Mouse (Mus musculus): ENCODE measurements at regions not wholly inside any gene's neighbourhood (a gene's known extent, or its start where the extent isn't known, plus 50 kb on each side); places are given as distances from the start of the nearest gene placed in this dataset.

DNA sequence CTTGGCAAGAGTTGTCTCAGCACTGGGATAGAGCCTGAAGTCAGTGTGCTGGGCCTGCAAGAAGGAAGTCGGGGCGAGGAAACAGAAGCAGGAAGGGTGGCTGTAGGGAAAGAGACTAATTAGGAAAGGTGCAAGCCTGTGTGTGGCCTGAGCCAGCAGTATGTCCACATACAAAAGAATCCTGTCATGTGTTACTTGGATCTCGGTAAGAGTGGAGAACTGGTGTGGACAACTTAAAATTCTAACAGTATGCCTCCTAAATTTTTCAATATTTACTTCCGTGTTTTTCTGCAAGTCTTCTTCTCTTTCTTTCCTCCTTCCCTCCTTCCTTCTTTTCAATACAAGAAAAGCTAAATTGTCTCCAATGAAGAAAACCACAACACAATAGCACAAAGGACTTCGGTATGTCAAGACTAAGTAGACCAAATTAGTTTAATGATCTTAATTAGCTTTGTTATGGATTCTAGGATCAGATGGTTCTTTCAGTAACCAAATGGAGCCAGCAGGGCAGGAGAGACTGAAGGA, 130.0 kb upstream of the Prep start:
- WGBS = 88% methylated on average over 5 of the region's 5 CpGs
- Histone ChIP-seq H3K27me3 (replicated peaks) (no peaks in the 10 kb centered on the region), H3K4me2 (no peak overlapping the region), H3K9ac (replicated peaks) (no peak overlapping the region), H3K27ac (replicated peaks) (no peak overlapping the region), H3K36me3 (no peaks in the 10 kb centered on the region), H3K4me3 (replicated peaks) (no peak overlapping the region), H3K9me3 (replicated peaks) (no peaks in the 10 kb centered on the region), H3K4me1 (no peaks in the 10 kb centered on the region)
- no peak for ATAC-seq (ENCODE audit: low FRiP score)

GRCm38 (mm10) chr10:44930796-44931195, 136.2 kb upstream of the Prep start:
- no peak for ATAC-seq (ENCODE audit: low FRiP score)
- no peak overlapping the region for H3K27ac ChIP-seq (replicated peaks)
- no peaks in the 10 kb centered on the region for H3K36me3 ChIP-seq
- no peak overlapping the region for H3K4me2 ChIP-seq
- 97% methylated on average over 2 of the region's 2 CpGs for WGBS
- H3K4me3 ChIP-seq (replicated peaks) = no peak overlapping the region
- H3K9me3 ChIP-seq (replicated peaks) = no peaks in the 10 kb centered on the region
- H3K4me1 ChIP-seq = no peaks in the 10 kb centered on the region
- H3K9ac ChIP-seq (replicated peaks) = no peak overlapping the region
- H3K27me3 ChIP-seq (replicated peaks) = no peaks in the 10 kb centered on the region

DNA sequence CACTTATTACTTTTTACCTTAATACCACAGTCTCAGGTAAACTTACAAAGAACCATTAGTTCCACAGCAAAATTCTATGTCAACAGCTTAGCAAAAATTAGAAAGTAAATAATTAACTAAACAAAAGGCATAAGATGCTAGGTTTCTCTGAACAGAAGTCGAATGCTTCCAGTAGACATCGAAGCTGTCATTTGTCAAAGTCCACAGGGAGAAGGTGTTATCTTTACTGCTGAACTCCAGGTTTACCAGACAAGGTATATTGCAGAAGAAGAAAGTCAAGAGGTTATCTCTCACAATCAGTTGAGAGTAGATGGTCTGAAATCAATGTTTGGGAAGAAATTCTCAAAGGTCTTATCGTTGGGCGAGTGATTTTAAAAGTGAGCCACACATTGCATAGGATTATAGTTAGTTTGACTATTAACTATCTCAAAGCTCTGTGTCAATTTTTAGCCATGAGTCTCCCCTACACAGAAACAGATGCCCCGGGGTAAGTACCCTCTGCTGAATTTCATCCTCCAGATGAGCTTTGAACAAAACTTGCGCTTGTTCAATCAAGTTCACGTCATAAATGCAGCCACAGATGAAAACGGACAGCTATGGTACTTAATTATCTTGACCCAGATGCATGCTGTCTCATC, 153.1 kb upstream of the Prep start:
- ATAC-seq (ENCODE audit: low FRiP score) = no peak
- H3K27me3 ChIP-seq (replicated peaks) = no peaks in the 10 kb centered on the region
- H3K4me1 ChIP-seq = no peaks in the 10 kb centered on the region
- 89% methylated on average over 8 of the region's 8 CpGs for WGBS
- H3K4me2 ChIP-seq = no peak overlapping the region
- no peaks in the 10 kb centered on the region for H3K36me3 ChIP-seq
- no peak overlapping the region for H3K4me3 ChIP-seq (replicated peaks)
- no peak overlapping the region for H3K9ac ChIP-seq (replicated peaks)
- H3K9me3 ChIP-seq (replicated peaks) = no peaks in the 10 kb centered on the region
- no peak overlapping the region for H3K27ac ChIP-seq (replicated peaks)

DNA sequence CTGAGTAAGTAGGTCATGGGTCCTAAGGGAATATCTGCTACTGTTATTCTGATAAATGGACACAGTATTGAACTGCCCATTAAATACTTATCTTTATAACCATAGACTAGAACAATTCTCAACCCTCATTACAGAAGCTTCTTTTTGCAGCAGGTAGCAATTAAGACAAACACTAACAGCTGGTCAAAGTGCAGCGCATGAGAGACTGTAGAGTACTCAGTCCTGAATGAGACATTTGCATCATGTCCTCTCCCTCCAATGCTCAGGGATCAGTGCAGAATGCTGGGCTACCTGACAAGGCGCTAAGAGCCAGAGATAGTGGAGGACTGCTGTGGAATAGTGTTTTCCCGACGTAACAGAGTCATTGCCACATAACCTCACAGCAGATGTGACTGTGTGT, 162.5 kb upstream of the Prep start:
- Histone ChIP-seq H3K9ac (replicated peaks) (no peak overlapping the region), H3K4me3 (replicated peaks) (no peak overlapping the region), H3K36me3 (no peaks in the 10 kb centered on the region), H3K27me3 (replicated peaks) (no peaks in the 10 kb centered on the region), H3K9me3 (replicated peaks) (no peaks in the 10 kb centered on the region), H3K4me2 (no peak overlapping the region), H3K4me1 (no peaks in the 10 kb centered on the region), H3K27ac (replicated peaks) (no peak overlapping the region)
- 97% methylated on average over 4 of the region's 4 CpGs for WGBS
- no peak for ATAC-seq (ENCODE audit: low FRiP score)

DNA sequence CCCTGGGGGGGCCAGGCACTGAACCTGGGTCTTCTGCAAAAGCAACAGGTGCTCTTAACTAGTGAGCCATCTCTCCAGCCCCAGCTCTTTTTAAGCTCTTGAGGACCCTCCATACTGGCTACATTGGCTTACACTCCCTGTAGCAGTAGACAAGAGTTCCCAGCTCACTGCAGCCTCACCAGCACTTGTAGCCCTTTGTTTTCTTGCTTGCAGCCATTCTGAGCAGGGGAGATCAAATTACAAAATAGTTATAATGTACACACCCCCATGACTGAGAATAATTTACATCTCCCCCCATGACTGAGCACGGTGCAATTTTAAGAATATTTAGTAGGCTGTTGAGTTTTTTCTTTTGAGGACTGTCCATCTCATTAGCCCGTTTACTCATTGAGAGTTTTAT, 165.8 kb upstream of the Prep start:
- Histone ChIP-seq H3K4me3 (replicated peaks) (no peak overlapping the region), H3K9me3 (replicated peaks) (no peaks in the 10 kb centered on the region), H3K36me3 (no peaks in the 10 kb centered on the region), H3K4me2 (no peak overlapping the region), H3K27me3 (replicated peaks) (no peaks in the 10 kb centered on the region), H3K9ac (replicated peaks) (no peak overlapping the region), H3K27ac (replicated peaks) (no peak overlapping the region), H3K4me1 (no peaks in the 10 kb centered on the region)
- 40% methylated on average over 2 of the region's 2 CpGs for WGBS
- ATAC-seq (ENCODE audit: low FRiP score) = no peak

DNA sequence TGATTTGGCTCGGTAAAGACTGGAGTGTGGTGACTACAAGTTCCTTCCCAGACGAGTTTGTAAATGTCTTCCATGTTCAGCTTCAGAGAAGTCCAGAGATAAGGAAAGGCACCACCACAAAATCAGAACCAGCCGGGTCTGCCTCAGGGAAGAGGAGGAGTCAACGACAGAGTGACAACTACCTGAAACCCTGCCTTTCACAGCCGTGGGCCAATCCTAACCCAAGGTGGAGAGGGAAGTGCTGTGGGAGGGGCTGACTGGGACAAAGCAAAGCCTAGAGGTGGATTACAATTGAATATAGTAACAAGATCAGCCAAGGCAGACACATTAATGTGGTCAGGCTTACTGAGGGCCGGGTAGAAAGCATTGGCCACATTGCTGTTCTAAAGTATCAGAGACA, 174.9 kb upstream of the Prep start:
- Histone ChIP-seq H3K4me2 (no peak overlapping the region), H3K4me1 (peaks cover 4% of the 10 kb centered on the region), H3K27ac (replicated peaks) (no peak overlapping the region), H3K4me3 (replicated peaks) (no peak overlapping the region), H3K9me3 (replicated peaks) (no peaks in the 10 kb centered on the region), H3K27me3 (replicated peaks) (no peaks in the 10 kb centered on the region), H3K9ac (replicated peaks) (no peak overlapping the region), H3K36me3 (no peaks in the 10 kb centered on the region)
- 67% methylated on average over 6 of the region's 6 CpGs for WGBS
- no peak for ATAC-seq (ENCODE audit: low FRiP score)

DNA sequence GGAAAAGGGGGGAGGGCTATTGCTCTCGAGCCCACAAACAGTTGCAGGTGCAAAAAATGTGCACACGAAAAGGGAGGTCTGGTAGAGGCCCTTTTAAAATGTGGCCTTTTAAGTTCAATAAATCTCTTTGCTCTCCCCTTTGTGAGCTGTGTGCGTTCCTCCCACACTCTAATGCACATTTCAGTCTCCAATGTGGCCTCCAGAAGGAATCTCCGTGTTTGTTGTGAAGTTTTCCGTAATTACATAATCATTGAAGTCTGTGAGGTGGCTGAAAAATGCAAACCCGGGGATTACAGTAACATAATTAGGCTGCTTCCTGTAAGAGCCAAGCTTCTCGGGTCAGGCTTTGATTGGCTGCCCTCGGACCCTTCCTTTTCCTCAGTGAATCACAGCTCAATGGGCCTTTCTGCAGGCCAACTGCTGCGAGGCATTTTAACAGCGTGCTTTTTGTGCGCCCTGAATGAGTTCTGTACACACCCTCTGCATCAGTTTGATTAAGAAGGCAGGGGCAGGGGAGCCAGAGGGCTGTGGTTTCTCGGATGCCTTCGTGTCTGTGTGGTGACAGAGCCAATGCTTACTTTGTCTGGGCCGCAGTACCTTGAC, 179.8 kb upstream of the Prep start:
- ATAC-seq (ENCODE audit: low FRiP score) = peak; percentile 66; the same call in 1 of the 2 replicates
- no peak overlapping the region for H3K27ac ChIP-seq (replicated peaks)
- H3K4me2 ChIP-seq = peak overlapping the region; percentile 32
- H3K9ac ChIP-seq (replicated peaks) = no peak overlapping the region
- no peak overlapping the region for H3K4me3 ChIP-seq (replicated peaks)
- no peaks in the 10 kb centered on the region for H3K27me3 ChIP-seq (replicated peaks)
- 10% methylated on average over 14 of the region's 14 CpGs for WGBS
- peaks cover 8% of the 10 kb centered on the region for H3K4me1 ChIP-seq
- H3K36me3 ChIP-seq = no peaks in the 10 kb centered on the region
- no peaks in the 10 kb centered on the region for H3K9me3 ChIP-seq (replicated peaks)

GRCm38 (mm10) chr10:44881967-44882366, 185.0 kb upstream of the Prep start:
- H3K27me3 ChIP-seq (replicated peaks) = no peaks in the 10 kb centered on the region
- H3K9ac ChIP-seq (replicated peaks) = no peak overlapping the region
- H3K4me2 ChIP-seq = no peak overlapping the region
- no peak overlapping the region for H3K4me3 ChIP-seq (replicated peaks)
- WGBS = 55% methylated on average over 2 of the region's 2 CpGs
- no peak overlapping the region for H3K27ac ChIP-seq (replicated peaks)
- ATAC-seq (ENCODE audit: low FRiP score) = no peak
- H3K4me1 ChIP-seq = peaks cover 2% of the 10 kb centered on the region
- H3K9me3 ChIP-seq (replicated peaks) = no peaks in the 10 kb centered on the region
- H3K36me3 ChIP-seq = no peaks in the 10 kb centered on the region

DNA sequence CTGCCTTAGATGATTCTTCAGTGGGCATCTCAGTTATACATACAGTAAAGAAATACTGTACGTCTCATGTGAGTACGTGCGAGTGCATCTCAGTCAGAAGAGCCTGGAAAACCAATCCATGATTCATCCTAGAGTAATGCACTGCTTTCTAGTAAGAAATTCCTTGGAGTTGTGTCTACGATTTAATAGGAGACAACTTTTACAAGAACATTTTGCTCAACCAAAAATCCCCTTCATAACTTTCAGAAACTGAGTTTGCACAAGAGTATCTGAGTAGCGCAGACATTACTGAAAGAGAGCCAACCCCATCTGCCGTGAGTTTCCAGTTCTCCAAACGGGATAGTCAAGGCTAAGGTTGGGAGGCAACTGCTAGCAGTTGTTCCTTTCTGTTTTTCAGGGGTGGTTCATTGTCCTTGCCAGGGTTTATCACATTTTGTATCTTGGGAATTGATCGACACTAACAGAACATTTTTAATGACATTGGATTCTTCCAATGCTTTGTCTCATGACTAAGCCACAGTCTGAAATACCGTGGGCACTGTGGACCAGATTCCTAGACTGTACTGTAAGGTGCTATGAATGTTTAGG, 189.8 kb upstream of the Prep start:
- Histone ChIP-seq H3K9me3 (replicated peaks) (no peaks in the 10 kb centered on the region), H3K9ac (replicated peaks) (no peak overlapping the region), H3K4me3 (replicated peaks) (no peak overlapping the region), H3K4me2 (no peak overlapping the region), H3K27me3 (replicated peaks) (no peaks in the 10 kb centered on the region), H3K27ac (replicated peaks) (no peak overlapping the region), H3K4me1 (no peaks in the 10 kb centered on the region), H3K36me3 (no peaks in the 10 kb centered on the region)
- 93% methylated on average over 9 of the region's 9 CpGs for WGBS
- no peak for ATAC-seq (ENCODE audit: low FRiP score)

GRCm38 (mm10) chr10:44873642-44874285, 193.2 kb upstream of the Prep start:
- Histone ChIP-seq H3K4me2 (no peak overlapping the region), H3K4me1 (no peaks in the 10 kb centered on the region), H3K36me3 (no peaks in the 10 kb centered on the region), H3K9me3 (replicated peaks) (no peaks in the 10 kb centered on the region), H3K27me3 (replicated peaks) (no peaks in the 10 kb centered on the region), H3K9ac (replicated peaks) (no peak overlapping the region), H3K4me3 (replicated peaks) (no peak overlapping the region), H3K27ac (replicated peaks) (no peak overlapping the region)
- WGBS = 60% methylated on average over 5 of the region's 5 CpGs
- ATAC-seq (ENCODE audit: low FRiP score) = no peak

DNA sequence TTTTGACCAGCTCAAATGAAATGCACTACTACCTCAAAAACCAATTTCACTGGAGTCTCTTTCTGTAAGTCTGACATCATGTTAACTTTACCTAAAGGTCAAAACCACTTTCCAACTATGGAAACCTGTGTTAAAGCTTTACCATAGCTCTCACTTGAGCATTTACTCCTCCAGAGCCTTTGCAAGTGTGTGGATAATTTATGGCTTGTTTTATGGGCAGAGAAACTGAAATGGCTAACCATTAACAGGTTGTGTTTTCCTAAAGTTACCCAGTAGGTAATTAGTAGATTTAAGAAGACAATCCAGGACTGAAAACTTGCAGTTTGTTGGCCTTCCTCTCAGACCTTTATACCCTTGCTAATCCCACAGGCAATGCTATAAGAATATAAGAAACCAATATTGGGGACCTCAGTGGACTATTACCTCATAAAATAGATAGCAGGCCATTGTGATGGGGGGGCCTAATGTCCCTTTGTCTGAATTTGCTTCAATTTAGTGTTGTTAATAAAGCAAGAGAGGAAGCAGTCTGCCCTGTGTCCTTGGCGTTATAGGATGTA, 202.7 kb upstream of the Prep start:
- Histone ChIP-seq H3K4me1 (no peaks in the 10 kb centered on the region), H3K27me3 (replicated peaks) (no peaks in the 10 kb centered on the region), H3K27ac (replicated peaks) (no peak overlapping the region), H3K9me3 (replicated peaks) (no peaks in the 10 kb centered on the region), H3K9ac (replicated peaks) (no peak overlapping the region), H3K4me3 (replicated peaks) (no peak overlapping the region), H3K4me2 (no peak overlapping the region), H3K36me3 (no peaks in the 10 kb centered on the region)
- WGBS = 17% methylated on average over 1 of the region's 1 CpGs
- no peak for ATAC-seq (ENCODE audit: low FRiP score)

DNA sequence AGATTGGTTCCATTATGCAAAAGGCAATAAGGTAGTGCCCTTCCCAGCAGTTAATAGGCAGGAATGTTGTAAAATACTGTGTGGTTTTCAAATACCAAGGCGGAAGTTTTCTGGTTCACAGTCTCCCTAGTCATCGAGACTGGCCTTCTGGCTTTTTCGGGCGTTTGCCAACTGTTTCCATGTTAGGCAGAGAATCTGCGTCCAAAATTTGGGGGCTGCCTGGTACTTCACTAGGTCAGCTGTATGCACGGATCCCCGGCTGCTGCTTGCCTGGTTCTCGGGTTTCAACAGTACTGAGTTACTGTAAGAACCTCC, 204.7 kb upstream of the Prep start:
- 24% methylated on average over 8 of the region's 8 CpGs for WGBS

More for the DNA sequence above, 204.7 kb upstream of the Prep start:
- no peak for ATAC-seq (ENCODE audit: low FRiP score)
- H3K4me1 ChIP-seq = no peaks in the 10 kb centered on the region
- no peak overlapping the region for H3K9ac ChIP-seq (replicated peaks)
- no peaks in the 10 kb centered on the region for H3K27me3 ChIP-seq (replicated peaks)
- H3K9me3 ChIP-seq (replicated peaks) = no peaks in the 10 kb centered on the region
- H3K4me2 ChIP-seq = no peak overlapping the region
- H3K27ac ChIP-seq (replicated peaks) = no peak overlapping the region
- H3K36me3 ChIP-seq = no peaks in the 10 kb centered on the region
- no peak overlapping the region for H3K4me3 ChIP-seq (replicated peaks)

Measured in neural tube, embryonic 15.5 days (tissue).